Mouse (Mus musculus): ENCODE data around the gene Aanat. TPM values are rescaled to one million over a fixed set of nuclear protein-coding genes. Genes with fewer than 3 reads are reported as not detected.

Aanat gene
- total and polyA plus RNA-seq, 3 experiments: not detected

GRCm38 (mm10) chr11:116592428-116592827 is 6.2 kb downstream of the Aanat start:
- H3K27ac ChIP-seq (ENCODE audit: control insufficient read depth, low read depth, low read length): no peak overlapping the region
- H3K79me2 ChIP-seq (ENCODE audit: control insufficient read depth, insufficient read depth, low read length, poor library complexity): no peaks in the 10 kb centered on the region
- H3K27me3 ChIP-seq (ENCODE audit: control insufficient read depth in 1 of 2, insufficient read depth in 2 of 2, low read length in 2 of 2): no peaks in the 10 kb centered on the region
- peak; percentile 95 for DNase-seq (ENCODE audit: low read depth, low spot score)
- H3K9me3 ChIP-seq (replicated peaks; ENCODE audit: insufficient read depth, low read length): no peaks in the 10 kb centered on the region
- no peak overlapping the region for H3K4me3 ChIP-seq (ENCODE audit: control insufficient read depth in 1 of 2, insufficient read depth in 1 of 2, low read depth in 2 of 2, low read length in 2 of 2)
- H3K36me3 ChIP-seq (ENCODE audit: control insufficient read depth in 1 of 2, insufficient read depth in 2 of 2, low read length in 2 of 2): peaks cover 0 to 10% of the 10 kb centered on the region in 2 experiments; a peak in 2 of 4 replicates
- TF ChIP-seq CTCF (IDR thresholded peaks at IDR 0.05 in 2 of 3, conservative IDR thresholded peaks at IDR 0.05 in 1 of 3; ENCODE audit: control insufficient read depth in 1 of 3, insufficient read depth in 1 of 3, low read depth in 2 of 3, low read length in 3 of 3, poor library complexity in 1 of 3, severe bottlenecking in 1 of 3): peak in 2 of 3 experiments; percentile 98 to 100
- no peak for TF ChIP-seq USF1 (IDR thresholded peaks at IDR 0.05; ENCODE audit: low read depth, low read length)
- TF ChIP-seq MAX (IDR thresholded peaks at IDR 0.05; ENCODE audit: low read length): no peak
- TF ChIP-seq KAT2A (conservative IDR thresholded peaks at IDR 0.05; ENCODE audit: low read depth, low read length): no peak
- peak; percentile 74 for TF ChIP-seq ZC3H11A (IDR thresholded peaks at IDR 0.05; ENCODE audit: low read depth, low read length)
- 0 out of 2 replicates have a peak, but pooled peaks have one; percentile 44 for TF ChIP-seq MYC (IDR thresholded peaks at IDR 0.05; ENCODE audit: low read depth, low read length)
- no peak for TF ChIP-seq ZNF384 (IDR thresholded peaks at IDR 0.05; ENCODE audit: low read depth, low read length)
- TF ChIP-seq CHD2 (IDR thresholded peaks at IDR 0.05; ENCODE audit: low read length): no peak
- TF ChIP-seq RAD21 (IDR thresholded peaks at IDR 0.05; ENCODE audit: low read depth, low read length): peak; percentile 64
- TF ChIP-seq MAZ (IDR thresholded peaks at IDR 0.05; ENCODE audit: low read depth, low read length): peak; percentile 55; the same call in 1 of the 2 replicates
- TF ChIP-seq ZKSCAN1 (IDR thresholded peaks at IDR 0.05; ENCODE audit: low read depth, low read length): no peak
- TF ChIP-seq ETS1 (IDR thresholded peaks at IDR 0.05; ENCODE audit: low read depth, low read length): no peak
- TF ChIP-seq EP300 (IDR thresholded peaks at IDR 0.05; ENCODE audit: low read depth in 1 of 2, low read length in 2 of 2): peak; percentile 11 to 13; a peak in 1 of 4 replicates
- TF ChIP-seq SIN3A (IDR thresholded peaks at IDR 0.05; ENCODE audit: low read length): peak; percentile 63
- no peak for TF ChIP-seq MXI1 (IDR thresholded peaks at IDR 0.05; ENCODE audit: low read depth, low read length)
- 0 out of 2 replicates have a peak, but pooled peaks have one; percentile 20 for TF ChIP-seq JUND (IDR thresholded peaks at IDR 0.05; ENCODE audit: low read depth, low read length)
- peak; percentile 28; the same call in 1 of the 2 replicates for TF ChIP-seq HCFC1 (IDR thresholded peaks at IDR 0.05; ENCODE audit: low read depth, low read length)
- TF ChIP-seq SMC3 (IDR thresholded peaks at IDR 0.05; ENCODE audit: low read depth, low read length): peak; percentile 97
- TF ChIP-seq MYB (IDR thresholded peaks at IDR 0.05; ENCODE audit: low read depth, low read length): no peak
- H3K9ac ChIP-seq (ENCODE audit: control insufficient read depth, low read depth, low read length, poor library complexity, severe bottlenecking): no peak overlapping the region
- H3K4me1 ChIP-seq (ENCODE audit: control insufficient read depth in 1 of 2, insufficient read depth in 2 of 2, low read length in 2 of 2): peaks cover 8 to 30% of the 10 kb centered on the region in 2 experiments; a peak in 3 of 4 replicates

GRCm38 (mm10) chr11:116593345-116593744 is 7.1 kb downstream of the Aanat start:
- Histone ChIP-seq H3K4me3 (ENCODE audit: control insufficient read depth in 1 of 2, insufficient read depth in 1 of 2, low read depth in 2 of 2, low read length in 2 of 2) (no peak overlapping the region), H3K4me1 (ENCODE audit: control insufficient read depth in 1 of 2, insufficient read depth in 2 of 2, low read length in 2 of 2) (peaks cover 8 to 25% of the 10 kb centered on the region in 2 experiments; a peak in 3 of 4 replicates), H3K27ac (ENCODE audit: control insufficient read depth, low read depth, low read length) (no peak overlapping the region), H3K9ac (ENCODE audit: control insufficient read depth, low read depth, low read length, poor library complexity, severe bottlenecking) (no peak overlapping the region), H3K36me3 (ENCODE audit: control insufficient read depth in 1 of 2, insufficient read depth in 2 of 2, low read length in 2 of 2) (peaks cover 0 to 10% of the 10 kb centered on the region in 2 experiments; a peak in 2 of 4 replicates), H3K9me3 (replicated peaks; ENCODE audit: insufficient read depth, low read length) (no peaks in the 10 kb centered on the region), H3K27me3 (ENCODE audit: control insufficient read depth in 1 of 2, insufficient read depth in 2 of 2, low read length in 2 of 2) (no peaks in the 10 kb centered on the region), H3K79me2 (ENCODE audit: control insufficient read depth, insufficient read depth, low read length, poor library complexity) (no peaks in the 10 kb centered on the region)
- TF ChIP-seq E2F4 (IDR thresholded peaks at IDR 0.05; ENCODE audit: borderline replicate concordance, low read depth, low read length) (no peak), ELF1 (IDR thresholded peaks at IDR 0.05; ENCODE audit: low read depth, low read length) (no peak), ZMIZ1 (IDR thresholded peaks at IDR 0.05; ENCODE audit: low read depth, low read length) (no peak), TBP (IDR thresholded peaks at IDR 0.05; ENCODE audit: low read depth, low read length) (no peak), CHD1 (IDR thresholded peaks at IDR 0.05; ENCODE audit: low read depth, low read length) (no peak), MYB (IDR thresholded peaks at IDR 0.05; ENCODE audit: low read depth, low read length) (no peak), KAT2A (conservative IDR thresholded peaks at IDR 0.05; ENCODE audit: low read depth, low read length) (no peak), NRF1 (IDR thresholded peaks at IDR 0.05; ENCODE audit: insufficient read depth, low read depth, low read length, poor library complexity, severe bottlenecking) (no peak), GABPA (IDR thresholded peaks at IDR 0.05; ENCODE audit: low read depth, low read length) (no peak), POLR2AphosphoS2 (IDR thresholded peaks at IDR 0.05; ENCODE audit: low read length) (no peak), ZC3H11A (IDR thresholded peaks at IDR 0.05; ENCODE audit: low read depth, low read length) (no peak), SIN3A (IDR thresholded peaks at IDR 0.05; ENCODE audit: low read length) (no peak), ETS1 (IDR thresholded peaks at IDR 0.05; ENCODE audit: low read depth, low read length) (no peak), HCFC1 (IDR thresholded peaks at IDR 0.05; ENCODE audit: low read depth, low read length) (no peak), MAZ (IDR thresholded peaks at IDR 0.05; ENCODE audit: low read depth, low read length) (no peak)
- DNase-seq (ENCODE audit: low read depth, low spot score): no peak
